Mouse (Mus musculus): ENCODE results near the gene Il15ra. TPM values are rescaled to one million over a fixed set of nuclear protein-coding genes. Genes with fewer than 3 reads are reported as not detected.

Il15ra gene
- polyA plus RNA-seq, 1 experiment, result 16.5 TPM

- WGBS, result 85% methylated on average over 6 of the region's 6 CpGs
- H3K27me3 ChIP-seq (ENCODE audit: control insufficient read depth, insufficient read depth, low read length), result no peaks in the 10 kb centered on the region
- TF ChIP-seq POLR2A (IDR thresholded peaks at IDR 0.05; ENCODE audit: borderline replicate concordance, insufficient read depth, low read length), result no peak
- TF ChIP-seq CTCF (IDR thresholded peaks at IDR 0.05; ENCODE audit: borderline replicate concordance, insufficient read depth, low read depth, low read length), result no peak
- no peak overlapping the region for H3K4me3 ChIP-seq (replicated peaks; ENCODE audit: insufficient read depth, low read depth, low read length)
- H3K27ac ChIP-seq (ENCODE audit: insufficient read depth, low read length), result no peak overlapping the region
- H3K4me1 ChIP-seq (ENCODE audit: control insufficient read depth, insufficient read depth, low read length), result no peaks in the 10 kb centered on the region
- no peak for DNase-seq
Measured at GRCm38 (mm10) chr2:11735853-11736252, 30.8 kb downstream of the Il15ra start.

GRCm38 (mm10) chr2:11738794-11739193, 33.7 kb downstream of the Il15ra start:
- TF ChIP-seq CTCF (IDR thresholded peaks at IDR 0.05; ENCODE audit: borderline replicate concordance, insufficient read depth, low read depth, low read length) (no peak), POLR2A (IDR thresholded peaks at IDR 0.05; ENCODE audit: borderline replicate concordance, insufficient read depth, low read length) (no peak)
- DNase-seq, result no peak
- Histone ChIP-seq H3K4me3 (replicated peaks; ENCODE audit: insufficient read depth, low read depth, low read length) (no peak overlapping the region), H3K4me1 (ENCODE audit: control insufficient read depth, insufficient read depth, low read length) (no peaks in the 10 kb centered on the region), H3K27me3 (ENCODE audit: control insufficient read depth, insufficient read depth, low read length) (no peaks in the 10 kb centered on the region), H3K27ac (ENCODE audit: insufficient read depth, low read length) (no peak overlapping the region)
- 85% methylated on average over 3 of the region's 3 CpGs for WGBS

GRCm38 (mm10) chr2:11739516-11740051, 34.5 kb downstream of the Il15ra start:
- Histone ChIP-seq H3K4me1 (ENCODE audit: control insufficient read depth, insufficient read depth, low read length) (no peaks in the 10 kb centered on the region), H3K4me3 (replicated peaks; ENCODE audit: insufficient read depth, low read depth, low read length) (no peak overlapping the region), H3K27me3 (ENCODE audit: control insufficient read depth, insufficient read depth, low read length) (no peaks in the 10 kb centered on the region), H3K27ac (ENCODE audit: insufficient read depth, low read length) (no peak overlapping the region)
- TF ChIP-seq CTCF (IDR thresholded peaks at IDR 0.05; ENCODE audit: borderline replicate concordance, insufficient read depth, low read depth, low read length) (no peak), POLR2A (IDR thresholded peaks at IDR 0.05; ENCODE audit: borderline replicate concordance, insufficient read depth, low read length) (no peak)
- 97% methylated on average over 4 of the region's 4 CpGs for WGBS
- DNase-seq, result no peak

GRCm38 (mm10) chr2:11762541-11762940, 57.5 kb downstream of the Il15ra start:
- no peaks in the 10 kb centered on the region for H3K27me3 ChIP-seq (ENCODE audit: control insufficient read depth, insufficient read depth, low read length)
- 97% methylated on average over 4 of the region's 4 CpGs for WGBS
- no peak for DNase-seq
- H3K4me1 ChIP-seq (ENCODE audit: control insufficient read depth, insufficient read depth, low read length), result peaks cover 10% of the 10 kb centered on the region
- H3K27ac ChIP-seq (ENCODE audit: insufficient read depth, low read length), result no peak overlapping the region
- no peak overlapping the region for H3K4me3 ChIP-seq (replicated peaks; ENCODE audit: insufficient read depth, low read depth, low read length)
- TF ChIP-seq CTCF (IDR thresholded peaks at IDR 0.05; ENCODE audit: borderline replicate concordance, insufficient read depth, low read depth, low read length), result no peak
- TF ChIP-seq POLR2A (IDR thresholded peaks at IDR 0.05; ENCODE audit: borderline replicate concordance, insufficient read depth, low read length), result no peak

- 8% methylated on average over 4 of the region's 4 CpGs for WGBS
- H3K27ac ChIP-seq (ENCODE audit: insufficient read depth, low read length), result no peak overlapping the region
- peaks cover 10% of the 10 kb centered on the region for H3K4me1 ChIP-seq (ENCODE audit: control insufficient read depth, insufficient read depth, low read length)
- DNase-seq, result peak; percentile 49 to 79
- H3K4me3 ChIP-seq (replicated peaks; ENCODE audit: insufficient read depth, low read depth, low read length), result no peak overlapping the region
- TF ChIP-seq POLR2A (IDR thresholded peaks at IDR 0.05; ENCODE audit: borderline replicate concordance, insufficient read depth, low read length) (no peak), CTCF (IDR thresholded peaks at IDR 0.05; ENCODE audit: borderline replicate concordance, insufficient read depth, low read depth, low read length) (no peak)
- no peaks in the 10 kb centered on the region for H3K27me3 ChIP-seq (ENCODE audit: control insufficient read depth, insufficient read depth, low read length)
Measured at GRCm38 (mm10) chr2:11765694-11766093, 60.6 kb downstream of the Il15ra start.

- Histone ChIP-seq H3K4me3 (replicated peaks; ENCODE audit: insufficient read depth, low read depth, low read length) (no peak overlapping the region), H3K27ac (ENCODE audit: insufficient read depth, low read length) (no peak overlapping the region), H3K4me1 (ENCODE audit: control insufficient read depth, insufficient read depth, low read length) (peaks cover 10% of the 10 kb centered on the region), H3K27me3 (ENCODE audit: control insufficient read depth, insufficient read depth, low read length) (no peaks in the 10 kb centered on the region)
- TF ChIP-seq POLR2A (IDR thresholded peaks at IDR 0.05; ENCODE audit: borderline replicate concordance, insufficient read depth, low read length), result no peak
- 77% methylated on average over 5 of the region's 5 CpGs for whole genome bisulfite sequencing
- DNase-seq, result no peak
Measured at GRCm38 (mm10) chr2:11766485-11767160, 61.5 kb downstream of the Il15ra start.

- no peak for TF ChIP-seq CTCF (IDR thresholded peaks at IDR 0.05; ENCODE audit: borderline replicate concordance, insufficient read depth, low read depth, low read length)
- TF ChIP-seq POLR2A (IDR thresholded peaks at IDR 0.05; ENCODE audit: borderline replicate concordance, insufficient read depth, low read length), result no peak
- WGBS, result 70% methylated on average over 10 of the region's 10 CpGs
- Histone ChIP-seq H3K27ac (ENCODE audit: insufficient read depth, low read length) (no peak overlapping the region), H3K27me3 (ENCODE audit: control insufficient read depth, insufficient read depth, low read length) (no peaks in the 10 kb centered on the region), H3K4me1 (ENCODE audit: control insufficient read depth, insufficient read depth, low read length) (peaks cover 10% of the 10 kb centered on the region), H3K4me3 (replicated peaks; ENCODE audit: insufficient read depth, low read depth, low read length) (no peak overlapping the region)
- DNase-seq, result peak; percentile 19 to 49
Measured at GRCm38 (mm10) chr2:11767161-11767545, 62.1 kb downstream of the Il15ra start.

- TF ChIP-seq POLR2A (IDR thresholded peaks at IDR 0.05; ENCODE audit: borderline replicate concordance, insufficient read depth, low read length), result no peak
- no peak for TF ChIP-seq CTCF (IDR thresholded peaks at IDR 0.05; ENCODE audit: borderline replicate concordance, insufficient read depth, low read depth, low read length)
- Histone ChIP-seq H3K4me3 (replicated peaks; ENCODE audit: insufficient read depth, low read depth, low read length) (no peak overlapping the region), H3K27me3 (ENCODE audit: control insufficient read depth, insufficient read depth, low read length) (no peaks in the 10 kb centered on the region), H3K4me1 (ENCODE audit: control insufficient read depth, insufficient read depth, low read length) (peaks cover 3% of the 10 kb centered on the region), H3K27ac (ENCODE audit: insufficient read depth, low read length) (no peak overlapping the region)
- DNase-seq, result no peak
- WGBS, result 93% methylated on average over 4 of the region's 4 CpGs
Measured at GRCm38 (mm10) chr2:11771701-11772100, 66.6 kb downstream of the Il15ra start.
